Mouse (Mus musculus) monocyte, adult 2 months (primary cell): ENCODE measurements around the gene Ripply1.

Source experiments
- DNase-seq, 2 experiments: peaks; one replicate each; pipeline ENCODE4 v3.0.0; 2022; ENCODE audit warnings: low spot score in 2 of 2, low read depth in 1 of 2

The Ripply1 gene

DNA sequence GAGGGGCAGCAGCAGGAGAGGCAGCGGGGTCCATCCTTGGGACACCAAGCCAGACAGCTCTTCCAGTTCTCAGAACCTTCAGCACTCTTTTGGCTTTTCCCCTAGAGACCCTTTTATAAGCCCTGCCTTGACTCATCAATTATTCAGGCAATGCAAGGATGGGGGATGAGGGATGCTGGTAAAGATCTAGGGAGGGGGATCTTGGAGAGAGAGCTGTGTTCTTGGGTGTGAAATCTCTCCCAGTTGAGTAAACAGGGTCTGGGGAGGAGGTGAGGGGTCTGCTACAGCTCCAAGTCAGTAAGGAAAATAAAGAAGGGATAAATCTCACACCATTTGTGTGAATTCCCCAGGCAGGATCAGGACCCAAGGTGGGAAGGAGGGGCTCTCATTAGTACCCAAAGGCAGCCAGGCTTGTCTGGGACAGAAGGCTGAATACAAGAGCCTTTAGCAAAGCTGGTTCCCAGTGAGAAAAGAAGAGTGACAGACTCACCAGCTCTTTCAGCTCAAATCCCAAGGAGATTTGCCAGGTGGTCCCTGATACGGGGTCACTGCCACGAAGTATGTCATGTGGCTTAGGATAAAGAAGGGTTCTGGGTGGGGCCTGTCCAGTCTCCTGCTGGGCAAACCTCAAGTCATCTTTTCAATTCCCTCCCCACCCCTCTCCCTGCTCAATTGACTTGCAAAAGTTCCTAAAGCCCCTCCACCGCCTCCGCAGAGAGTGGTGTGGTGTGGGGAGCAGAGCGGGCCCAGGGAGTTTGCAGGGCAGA lies at the start of gene Ripply1:
TSS of gene Ripply1 (minus strand) at position 76 of the 767 bp plus-strand sequence.
- no peak for DNase-seq

DNA sequence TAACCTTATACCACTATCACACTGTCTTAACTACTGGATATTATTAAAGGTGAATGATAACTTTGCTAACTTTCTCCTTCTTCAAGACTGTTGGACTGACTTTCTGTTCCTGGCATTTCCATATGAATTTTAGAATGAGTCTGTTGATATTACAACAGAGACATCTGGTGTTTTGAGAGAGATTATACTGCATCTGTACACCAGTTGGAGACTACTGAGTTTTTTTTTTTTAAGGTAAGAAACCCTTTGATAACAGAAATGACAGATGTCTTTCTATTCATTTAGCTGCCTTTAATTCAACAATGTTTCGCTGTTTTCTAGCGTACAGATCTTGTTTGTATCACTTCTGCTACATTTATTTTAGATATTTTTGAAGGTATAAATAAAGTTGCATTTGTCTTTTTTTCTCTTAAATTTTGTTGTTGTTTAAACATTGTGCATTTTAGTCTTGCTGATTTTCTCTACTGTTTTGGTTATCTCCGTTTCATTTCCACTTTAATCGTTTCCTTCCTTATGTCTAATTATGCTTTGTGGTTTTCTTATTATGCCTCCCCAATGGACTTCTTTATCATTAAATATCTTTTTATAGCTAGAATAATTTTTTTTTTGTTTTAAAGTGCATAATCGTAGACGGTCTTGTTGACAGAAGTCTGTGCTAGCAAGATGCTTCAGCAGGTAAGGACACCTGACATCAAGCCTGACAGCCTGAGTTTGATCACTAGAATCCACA lies 46.4 kb upstream of the Ripply1 start:
- no peak for DNase-seq

DNA sequence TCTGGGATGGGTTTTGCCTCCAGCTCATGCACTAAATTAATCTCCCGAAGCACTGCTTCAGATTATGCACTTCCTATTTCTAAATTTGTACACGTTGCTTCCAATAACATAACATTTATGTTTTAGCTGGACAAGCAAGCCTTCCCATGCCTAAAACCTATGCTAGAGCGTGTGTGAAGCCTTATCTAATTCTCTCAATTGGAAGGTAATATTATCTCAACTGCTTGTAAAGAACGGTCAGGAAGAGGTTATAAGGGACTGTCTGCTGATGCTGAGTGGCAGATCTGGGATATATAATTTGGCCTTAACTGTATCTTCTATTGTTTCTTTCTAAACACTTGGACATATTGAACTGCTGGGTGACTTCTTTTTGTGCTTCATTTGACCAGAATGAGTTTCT lies 44.8 kb upstream of the Ripply1 start:
- DNase-seq: no peak

DNA sequence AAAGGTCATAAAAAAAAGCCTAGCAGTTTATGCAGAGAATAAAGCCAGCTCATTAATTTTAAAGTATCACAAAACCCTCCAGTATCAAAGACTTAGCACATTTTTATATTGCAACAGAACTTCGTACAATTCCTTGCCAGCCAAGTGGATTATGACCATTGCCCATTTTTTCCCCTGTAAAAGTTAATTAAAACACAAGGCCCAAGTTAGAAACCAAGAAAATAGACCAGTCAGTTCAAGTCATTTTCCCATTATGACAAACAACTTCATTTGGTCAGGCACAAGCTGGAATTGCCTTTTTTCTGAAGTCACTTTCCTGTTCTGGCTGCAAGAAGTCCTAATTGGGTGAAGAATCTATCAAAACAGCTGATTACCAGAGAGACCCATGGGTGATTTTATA lies 43.2 kb upstream of the Ripply1 start:
- DNase-seq: no peak

DNA sequence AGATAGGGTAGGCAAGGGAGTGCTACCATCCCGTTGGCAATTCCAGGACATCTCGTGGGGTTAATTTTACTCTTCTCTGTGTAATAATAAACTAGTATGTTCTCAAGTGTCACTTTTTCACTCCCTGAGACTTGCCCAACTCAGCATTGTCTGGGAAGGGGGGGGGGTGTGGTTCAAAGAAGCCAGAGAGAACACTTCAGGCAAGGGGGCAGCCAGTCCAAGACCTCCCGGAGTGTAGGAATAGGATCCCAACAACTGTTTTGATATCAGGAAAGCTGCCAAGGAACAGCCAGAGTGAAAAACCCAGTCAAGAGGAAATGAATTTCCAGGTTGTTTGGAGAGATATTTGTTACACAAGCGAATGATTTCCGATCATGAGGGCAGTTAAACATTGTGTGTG lies 33.0 kb upstream of the Ripply1 start:
- no peak for DNase-seq

DNA sequence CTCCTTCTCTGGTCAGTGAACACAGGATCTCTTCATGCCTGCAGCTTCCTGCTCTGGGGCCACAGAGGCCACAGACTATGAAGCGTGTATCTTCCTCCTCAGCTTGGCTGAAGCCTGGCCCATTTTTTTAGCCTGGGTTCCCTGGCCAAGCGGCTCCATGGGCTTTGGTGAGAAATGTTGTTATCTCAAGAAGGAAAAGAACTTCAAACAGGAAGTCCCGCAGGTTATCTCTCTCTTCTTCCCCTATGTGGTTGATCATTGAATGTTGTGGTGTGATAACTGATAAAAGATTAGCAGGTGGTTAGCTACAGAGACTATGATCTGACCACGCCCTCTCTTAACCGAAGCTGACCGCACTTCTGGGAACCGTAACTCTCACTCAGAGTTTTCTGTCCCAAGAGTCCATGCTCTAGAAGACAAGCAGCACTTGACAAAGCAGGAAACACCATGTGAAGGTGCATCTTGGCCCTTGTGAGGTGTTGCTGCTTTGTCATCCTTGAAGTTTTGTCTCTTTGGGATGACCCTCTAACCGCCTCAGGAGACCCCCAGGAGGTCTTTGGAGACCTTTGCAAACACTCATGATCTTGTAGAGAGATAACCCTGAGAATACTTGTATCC lies 32.0 kb upstream of the Ripply1 start:
- no peak for DNase-seq

DNA sequence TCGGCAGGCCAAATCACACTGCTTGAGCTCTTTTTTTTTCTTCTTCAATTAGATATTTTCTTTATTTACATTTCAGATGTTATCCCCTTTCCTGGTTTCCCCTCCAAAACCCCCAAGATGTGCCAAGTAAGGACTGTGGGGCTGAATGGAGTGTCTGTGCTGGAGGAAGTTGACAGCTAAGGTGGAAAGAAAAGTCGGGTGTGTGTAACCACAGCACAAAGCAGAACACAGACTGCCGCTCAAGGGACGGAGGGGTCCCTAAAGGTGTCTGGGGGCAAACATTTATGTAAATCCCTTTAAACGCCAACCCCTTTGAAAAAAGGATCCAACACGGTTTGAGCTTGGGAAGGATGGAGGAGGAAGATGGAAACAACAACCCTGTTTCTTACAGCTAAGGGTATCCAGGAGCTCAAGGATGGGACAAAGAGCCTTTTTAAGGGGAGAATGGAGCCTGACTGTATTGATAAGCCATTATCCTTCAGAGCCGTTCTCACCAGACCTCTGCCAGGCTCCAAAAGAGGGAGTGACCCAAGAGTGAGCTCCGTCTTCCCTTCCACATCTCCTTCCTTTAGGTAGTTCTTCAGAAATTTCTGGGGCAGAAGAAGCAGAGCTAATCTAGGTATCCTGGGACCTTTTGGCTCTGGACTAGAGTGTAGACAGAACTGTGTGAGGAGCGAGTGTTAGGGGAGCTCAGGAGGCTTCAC lies 31.3 kb upstream of the Ripply1 start:
- DNase-seq: no peak

DNA sequence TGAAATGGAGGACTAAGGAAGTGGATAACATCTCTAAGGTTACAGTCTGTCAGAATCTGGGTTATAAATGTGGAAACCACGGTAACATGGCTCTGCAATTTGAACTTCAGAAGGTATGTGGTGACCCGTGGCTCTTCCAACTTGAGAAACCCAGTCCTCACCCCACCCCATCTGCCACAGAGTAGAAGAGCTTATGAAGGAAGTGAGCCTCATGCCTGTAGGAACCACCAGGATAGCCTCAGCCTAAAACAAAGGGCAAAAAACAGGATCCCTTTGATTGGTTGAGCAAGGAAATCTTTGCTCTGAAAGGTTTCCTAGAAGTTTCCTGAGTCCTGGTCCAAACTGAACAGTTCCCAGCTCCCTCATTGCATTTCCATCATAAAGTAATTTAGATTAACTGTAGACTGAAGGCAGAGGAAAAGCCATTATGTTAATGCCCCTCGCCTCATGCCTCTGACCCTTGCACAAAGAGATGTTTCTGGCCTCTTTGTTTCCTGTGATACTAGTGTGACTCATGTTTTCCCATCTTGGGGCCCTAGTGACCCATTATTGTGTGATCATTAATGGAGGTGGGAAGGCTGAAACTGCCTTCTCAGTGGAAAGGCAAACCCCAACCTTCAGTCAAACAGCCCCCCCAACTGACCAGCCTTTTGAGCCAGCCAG lies 30.6 kb upstream of the Ripply1 start:
- DNase-seq: no peak

DNA sequence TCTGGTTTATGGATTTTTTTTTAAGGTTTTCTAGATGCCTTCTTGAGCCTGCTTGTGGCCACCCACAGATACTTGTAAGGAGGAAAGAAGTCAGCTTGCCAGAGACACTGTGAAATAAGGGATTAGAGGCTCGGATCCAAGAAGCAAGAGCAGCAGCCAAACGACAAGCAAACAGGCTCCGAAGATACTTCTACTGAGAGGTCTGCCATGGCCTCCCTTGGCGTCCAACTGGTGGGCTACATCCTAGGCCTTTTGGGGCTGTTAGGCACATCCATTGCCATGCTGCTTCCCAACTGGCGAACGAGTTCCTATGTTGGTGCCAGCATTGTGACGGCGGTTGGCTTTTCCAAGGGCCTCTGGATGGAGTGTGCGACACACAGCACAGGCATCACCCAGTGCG lies 26.3 kb upstream of the Ripply1 start:
- DNase-seq: no peak

DNA sequence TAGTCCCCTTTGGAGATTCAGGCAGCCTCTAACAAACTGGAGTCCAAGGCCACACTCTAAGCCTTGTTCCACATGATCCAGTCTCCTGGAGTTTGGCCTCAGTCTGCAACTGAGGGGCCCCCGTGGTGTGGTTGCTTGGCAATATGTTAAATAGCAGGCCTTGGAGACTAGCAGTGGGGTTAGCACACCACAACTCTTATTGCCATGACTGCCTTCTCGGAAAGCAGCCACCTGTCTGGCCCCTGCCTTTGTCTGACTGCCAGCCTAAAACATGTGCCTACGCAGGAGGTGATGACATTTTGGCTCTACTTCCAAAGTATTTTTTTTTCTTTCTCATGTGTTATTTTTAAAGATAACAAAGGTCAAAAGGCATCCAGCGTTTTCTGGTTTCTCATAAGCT lies 25.9 kb upstream of the Ripply1 start:
- DNase-seq: no peak

DNA sequence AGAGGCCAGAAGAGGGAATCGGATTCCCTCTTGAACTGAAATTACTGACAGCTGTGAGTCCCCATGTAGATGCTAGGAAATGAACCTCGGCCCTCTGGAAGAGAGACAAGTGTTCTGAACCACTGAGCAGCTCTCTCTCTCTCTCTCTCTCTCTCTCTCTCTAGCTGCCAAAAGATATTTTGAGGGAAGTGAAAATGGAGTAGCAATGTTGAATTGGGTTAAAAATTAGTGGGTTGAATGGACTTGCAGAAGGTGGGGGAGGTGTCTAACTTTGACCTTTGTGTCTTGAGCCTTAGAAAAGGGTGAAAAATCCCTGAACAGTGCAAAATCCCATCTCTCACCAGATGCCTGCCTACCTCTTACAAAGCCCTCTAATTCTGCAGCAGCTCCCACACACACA lies 25.2 kb upstream of the Ripply1 start:
- no peak for DNase-seq

DNA sequence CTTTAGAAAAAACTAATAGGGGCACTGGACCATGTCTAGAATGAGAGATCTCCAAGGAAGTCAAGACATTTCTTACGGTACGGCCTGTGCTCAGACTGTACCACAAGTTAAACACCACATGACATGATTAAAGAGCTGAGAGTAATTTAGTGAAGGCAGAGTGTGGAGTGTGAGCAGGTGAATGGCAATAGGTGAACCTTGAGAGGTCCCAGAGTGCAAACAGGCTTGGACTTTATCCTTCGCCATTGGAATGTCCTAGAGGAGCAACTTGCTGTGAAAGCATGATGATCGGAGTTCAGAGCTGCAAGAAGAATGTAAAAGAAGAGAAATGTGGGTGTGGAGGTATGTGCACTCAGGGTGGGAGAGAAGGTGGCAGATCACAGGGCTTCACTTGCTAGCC lies 23.8 kb upstream of the Ripply1 start:
- DNase-seq: no peak

DNA sequence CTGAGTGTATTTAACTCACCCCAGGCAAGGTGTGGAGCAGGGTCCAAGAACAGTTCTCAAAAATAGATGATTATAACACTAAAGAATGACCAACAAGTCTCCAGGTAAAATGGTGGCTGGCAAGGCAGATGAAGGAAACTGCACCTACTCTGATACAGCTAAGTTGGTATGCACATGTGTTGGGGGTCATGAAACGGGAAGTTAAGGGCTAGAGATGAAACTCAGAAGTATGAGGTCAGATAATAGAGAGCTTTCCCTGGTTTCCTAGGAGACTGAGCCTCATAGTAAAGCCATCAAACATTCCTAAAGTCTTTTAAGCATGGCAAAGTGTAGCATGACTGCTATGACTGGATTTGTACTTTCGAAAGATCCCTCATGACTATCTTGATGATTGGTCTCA lies 20.9 kb upstream of the Ripply1 start:
- DNase-seq: no peak

DNA sequence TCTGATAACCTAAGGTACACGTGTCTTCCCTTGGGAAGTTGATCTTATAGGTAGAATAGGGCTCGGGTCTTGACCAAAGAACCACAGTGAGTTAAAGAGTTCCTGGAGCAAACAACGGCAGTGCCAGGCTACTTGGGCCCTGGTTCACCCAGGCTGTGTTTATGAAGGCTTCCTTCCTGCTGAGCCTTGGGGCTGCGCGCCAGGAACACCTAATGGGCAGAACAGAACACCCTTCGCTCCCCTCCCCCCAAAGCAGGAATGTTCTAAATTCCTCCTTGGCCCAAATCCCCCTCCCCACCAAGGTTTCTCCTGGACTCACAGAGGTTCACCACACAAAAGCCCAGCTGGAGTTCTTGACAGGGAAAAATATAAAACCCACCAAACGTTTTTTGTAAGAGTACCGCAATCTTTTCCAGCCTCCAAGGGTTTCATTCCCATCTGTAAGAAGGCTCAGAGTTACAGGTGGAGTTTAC lies 18.3 kb upstream of the Ripply1 start, which contains the start of gene Cldn2:
TSS of gene Cldn2 (plus strand) at position 423 of the 473 bp plus-strand sequence.
- DNase-seq: no peak

DNA sequence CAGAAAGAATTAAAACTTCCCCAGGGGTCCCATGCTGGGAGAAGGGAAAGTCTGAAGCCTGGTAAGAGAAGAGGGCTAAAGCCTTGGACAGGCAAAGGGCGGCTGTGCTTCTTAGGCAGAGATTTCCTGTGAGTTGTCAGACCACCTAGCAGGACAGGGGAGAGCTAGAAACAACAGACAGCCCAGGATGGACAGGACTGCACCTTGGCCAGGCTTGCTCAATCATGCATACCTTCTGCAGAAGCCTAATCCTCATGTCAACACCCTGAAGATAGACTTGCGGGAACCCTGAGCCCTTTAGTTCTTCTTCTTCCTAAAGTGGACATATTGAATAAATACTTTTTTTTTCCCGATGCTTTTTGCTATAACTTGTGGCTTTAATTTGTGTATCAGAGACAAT lies 17.8 kb upstream of the Ripply1 start:
- DNase-seq: no peak

DNA sequence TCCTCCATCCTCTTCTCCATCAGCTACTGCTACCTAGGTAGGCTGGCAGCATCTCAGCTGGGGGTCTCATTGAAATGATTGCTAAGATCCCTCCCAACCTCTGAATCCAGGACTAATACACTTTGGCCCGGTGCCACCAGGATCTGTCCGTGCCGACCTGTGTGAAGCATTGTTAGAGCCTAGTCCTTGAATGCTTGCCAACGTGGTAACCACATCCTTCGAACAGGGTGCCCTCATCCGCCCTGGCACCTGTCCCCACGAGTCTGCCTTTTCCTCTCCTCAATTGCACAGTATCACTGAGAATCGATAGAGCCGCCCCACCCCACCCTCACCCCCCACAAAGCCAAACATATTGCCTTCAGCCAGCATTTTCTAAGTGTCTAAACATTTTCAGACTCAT lies 15.7 kb upstream of the Ripply1 start:
- no peak for DNase-seq

DNA sequence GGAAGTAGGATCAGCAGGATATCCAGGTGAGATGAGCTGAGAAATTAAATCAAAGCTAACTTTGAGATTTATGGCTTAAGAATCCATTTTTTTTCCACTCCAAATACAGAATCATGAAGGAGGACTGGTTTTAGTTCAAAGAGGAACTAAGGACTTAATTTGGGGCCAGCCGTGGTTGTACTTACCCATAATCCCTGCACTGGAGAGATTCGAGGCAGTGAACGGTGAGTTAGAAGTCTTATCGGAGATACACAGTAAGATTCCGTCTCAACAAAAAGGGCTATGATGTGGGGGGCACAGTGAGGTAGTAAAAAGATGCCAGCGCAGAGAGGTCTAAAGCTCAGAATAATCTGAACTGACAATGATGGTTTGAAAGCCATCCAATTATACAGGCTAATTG lies 13.9 kb upstream of the Ripply1 start:
- no peak for DNase-seq

DNA sequence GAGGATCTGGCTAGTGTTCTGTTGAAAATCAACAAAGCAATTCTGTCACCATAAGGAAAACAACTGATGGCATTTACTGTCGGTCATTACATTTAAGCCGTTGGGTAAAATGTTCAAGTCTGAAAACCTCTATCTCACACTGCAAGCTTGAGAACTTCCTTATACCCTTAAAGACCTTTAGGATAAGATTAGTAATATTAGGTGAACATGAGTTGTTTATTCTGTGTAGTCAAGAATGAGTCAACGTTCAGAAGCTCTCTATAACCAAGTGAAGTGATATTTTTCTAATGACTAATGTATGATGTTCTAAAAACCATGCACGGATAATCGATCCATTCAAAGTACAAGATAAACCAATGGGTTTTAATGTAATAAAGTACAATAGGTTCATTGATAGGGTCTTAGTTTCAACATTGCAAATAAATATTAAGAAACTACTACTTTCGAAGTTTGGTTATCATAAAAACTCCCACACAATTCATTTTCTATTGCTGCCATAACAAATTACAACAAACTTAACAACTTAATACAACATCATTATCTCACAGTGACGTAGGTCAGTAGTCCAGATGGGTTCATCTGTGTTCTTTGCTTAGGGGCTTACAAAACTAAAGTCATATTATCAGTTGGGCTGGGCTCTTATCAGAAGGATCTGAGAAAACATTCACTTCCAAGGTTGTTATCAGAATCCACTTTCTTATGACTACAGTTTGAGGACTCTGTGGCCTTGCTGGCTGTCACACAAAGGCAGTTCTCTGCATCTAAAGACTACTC lies 12.1 kb upstream of the Ripply1 start:
- DNase-seq: no peak

DNA sequence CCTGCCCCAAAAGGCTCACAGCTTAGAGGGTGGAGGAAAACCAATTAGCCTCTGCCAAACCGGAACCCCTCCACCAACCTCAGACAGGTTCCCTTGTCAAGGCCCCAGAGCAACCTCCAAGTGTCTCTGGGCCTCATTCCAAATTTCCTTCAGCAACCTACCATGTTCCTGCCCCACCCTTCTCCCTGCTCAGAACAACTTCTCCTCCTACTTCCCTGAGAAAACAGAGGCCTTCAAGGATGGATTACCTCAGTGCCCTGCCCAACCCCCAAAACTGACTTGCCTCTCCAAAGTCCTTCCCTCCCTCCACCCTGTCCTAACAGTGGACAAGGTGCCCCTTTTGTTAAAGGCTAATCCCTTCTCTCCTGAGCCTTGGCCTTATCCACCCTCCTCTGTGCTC lies 3.6 kb upstream of the Ripply1 start:
- no peak for DNase-seq

DNA sequence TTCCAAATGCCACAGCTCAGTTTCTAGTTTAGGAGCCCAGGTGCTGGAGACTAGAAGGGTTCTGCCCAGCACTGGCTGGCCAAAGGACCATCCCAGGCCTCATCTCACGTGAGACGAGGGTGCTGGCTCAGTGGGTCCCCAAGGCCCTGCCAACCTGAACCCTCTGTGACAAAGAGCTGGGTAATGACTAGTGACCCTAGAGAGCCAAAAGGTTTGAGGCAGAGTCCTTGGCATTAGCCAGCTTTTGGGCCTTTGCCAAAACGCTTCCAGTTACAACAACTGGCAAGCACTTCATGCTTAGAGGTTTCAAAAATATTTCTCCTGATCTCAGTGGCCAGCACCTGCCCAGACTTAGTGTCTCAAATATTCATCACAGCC lies 881 bp upstream of the Ripply1 start:
- no peak for DNase-seq
